Comparison of ENCODE assay signal across 21 mouse cellular contexts in genomic region chr10:43094537-43094936, GRCm38 (mm10).
A peak's percentile ranks its signal among the peaks of the same experiment; 100 is the strongest.
DNase-seq lines count a peak whose midpoint lies in the region; ATAC-seq and TF ChIP-seq lines count a peak whose summit lies in the region.
"Had no signal": no experiment of that assay in that cellular context is flagged by ENCODE, and none has a peak within 500 bp of the region (broad histone marks: within the 10 kb centered on the region; RNA-seq: fewer than 3 reads in every experiment).

No protein-coding gene starts in this region.

- peak; percentile 74 for DNase-seq in forebrain, embryonic 11.5 days (ENCODE audit: low spot score)
- DNase-seq in forebrain, postnatal 0 days: no peak
- peak; percentile 74 for DNase-seq in brain, embryonic 14.5 days (ENCODE audit: low read depth)
- no peak for DNase-seq in testis, postnatal 14 days (ENCODE audit: low spot score)
- DNase-seq in adrenal gland, adult (ENCODE audit: inconsistent age in 2 of 2, low spot score in 1 of 2): no peak
- no peak for DNase-seq in right cerebral cortex, adult 18-20 months
- DNase-seq: adrenal gland, adult 8-10 months; cerebellum, adult 11 months; cerebellum, postnatal 25 days; heart, postnatal 14 days; kidney, adult 18-20 months; kidney, postnatal 14 days; lung, postnatal 14 days; spleen, adult 18-20 months had no signal

- TF ChIP-seq POLR2A in brain, embryonic 14.5 days (IDR thresholded peaks at IDR 0.05; ENCODE audit: borderline replicate concordance, extremely low read depth, insufficient read depth, insufficient read length, poor library complexity, severe bottlenecking): no peak

- no peaks in the 10 kb centered on the region for H3K27me3 ChIP-seq in forebrain, embryonic 11.5 days (ENCODE audit: control insufficient read depth, insufficient read depth, low read length)
- no peaks in the 10 kb centered on the region for H3K27me3 ChIP-seq in forebrain, postnatal 0 days (ENCODE audit: insufficient read depth, low read length)
- no peaks in the 10 kb centered on the region for H3K27me3 ChIP-seq in embryonic facial prominence, embryonic 13.5 days
- no peaks in the 10 kb centered on the region for H3K27me3 ChIP-seq in midbrain, embryonic 13.5 days
- H3K27me3 ChIP-seq: stomach, embryonic 15.5 days had no signal

- peaks cover 15% of the 10 kb centered on the region for H3K4me1 ChIP-seq in forebrain, embryonic 11.5 days (replicated peaks; ENCODE audit: control insufficient read depth, insufficient read depth, low read length)
- 0 out of 2 replicates have a peak, but pooled peaks cover 3% of the 10 kb centered on the region for H3K4me1 ChIP-seq in forebrain, postnatal 0 days (ENCODE audit: insufficient read depth)
- peaks cover 30% of the 10 kb centered on the region for H3K4me1 ChIP-seq in embryonic facial prominence, embryonic 13.5 days
- H3K4me1 ChIP-seq in midbrain, embryonic 13.5 days (replicated peaks): peaks cover 83% of the 10 kb centered on the region
- H3K4me1 ChIP-seq: liver, embryonic 15.5 days; stomach, embryonic 15.5 days had no signal

- TF ChIP-seq CTCF in forebrain, postnatal 0 days (IDR thresholded peaks at IDR 0.05; ENCODE audit: low read depth): no peak
- TF ChIP-seq CTCF in brain, embryonic 14.5 days (IDR thresholded peaks at IDR 0.05; ENCODE audit: borderline replicate concordance, extremely low read depth, insufficient read depth, insufficient read length): no peak

- no peak overlapping the region for H3K9ac ChIP-seq in forebrain, embryonic 11.5 days (ENCODE audit: low read length)
- H3K9ac ChIP-seq in forebrain, postnatal 0 days: no peak overlapping the region
- H3K9ac ChIP-seq in embryonic facial prominence, embryonic 13.5 days: no peak overlapping the region
- H3K9ac ChIP-seq in midbrain, embryonic 13.5 days (replicated peaks): no peak overlapping the region
- H3K9ac ChIP-seq: limb, embryonic 13.5 days; liver, embryonic 15.5 days; stomach, embryonic 15.5 days had no signal

- no peak; the same call in 1 of the 2 replicates for ATAC-seq in forebrain, embryonic 11.5 days (replicated peaks; ENCODE audit: low FRiP score)
- no peak for ATAC-seq in forebrain, postnatal 0 days
- no peak for ATAC-seq in embryonic facial prominence, embryonic 13.5 days (ENCODE audit: insufficient number of reproducible peaks, insufficient read depth, low FRiP score, low TSS enrichment, low read depth)
- peak; percentile 44; the same call in 1 of the 2 replicates for ATAC-seq in midbrain, embryonic 13.5 days
- ATAC-seq: hindbrain, postnatal 0 days had no signal

- H3K4me2 ChIP-seq in forebrain, embryonic 11.5 days (ENCODE audit: low read depth, low read length, severe bottlenecking): no peak overlapping the region
- no peak overlapping the region for H3K4me2 ChIP-seq in forebrain, postnatal 0 days (ENCODE audit: low read depth)
- H3K4me2 ChIP-seq in embryonic facial prominence, embryonic 13.5 days: 0 out of 2 replicates have a peak overlapping the region, but pooled peaks have one; percentile 20
- H3K4me2 ChIP-seq in midbrain, embryonic 13.5 days (replicated peaks): no peak overlapping the region
- H3K4me2 ChIP-seq: heart, embryonic 11.5 days; limb, embryonic 13.5 days; liver, embryonic 15.5 days; stomach, embryonic 15.5 days had no signal

- H3K27ac ChIP-seq in forebrain, embryonic 11.5 days (ENCODE audit: low read depth, low read length): no peak overlapping the region
- no peak overlapping the region for H3K27ac ChIP-seq in forebrain, postnatal 0 days (ENCODE audit: low read depth, low read length)
- peak overlapping the region; percentile 39; the same call in 1 of the 2 replicates for H3K27ac ChIP-seq in embryonic facial prominence, embryonic 13.5 days
- peak overlapping the region; percentile 66 for H3K27ac ChIP-seq in midbrain, embryonic 13.5 days
- H3K27ac ChIP-seq: hindbrain, postnatal 0 days; limb, embryonic 13.5 days; liver, embryonic 15.5 days; stomach, embryonic 15.5 days had no signal

- H3K9me3 ChIP-seq in forebrain, embryonic 11.5 days (ENCODE audit: control insufficient read depth, low read length): no peaks in the 10 kb centered on the region
- H3K9me3 ChIP-seq in forebrain, postnatal 0 days (ENCODE audit: low read length): no peaks in the 10 kb centered on the region
- no peaks in the 10 kb centered on the region for H3K9me3 ChIP-seq in embryonic facial prominence, embryonic 13.5 days
- H3K9me3 ChIP-seq in midbrain, embryonic 13.5 days: no peaks in the 10 kb centered on the region
- H3K9me3 ChIP-seq: limb, embryonic 13.5 days; liver, embryonic 15.5 days; stomach, embryonic 15.5 days had no signal

- 8% methylated on average over 5 of the region's 5 CpGs for WGBS in forebrain, embryonic 11.5 days
- 28% methylated on average over 5 of the region's 5 CpGs for WGBS in forebrain, postnatal 0 days
- WGBS in embryonic facial prominence, embryonic 13.5 days: 29% methylated on average over 5 of the region's 5 CpGs
- 9% methylated on average over 5 of the region's 5 CpGs for WGBS in midbrain, embryonic 13.5 days

- H3K36me3 ChIP-seq in forebrain, embryonic 11.5 days (ENCODE audit: control insufficient read depth, insufficient read depth, low read length): no peaks in the 10 kb centered on the region
- no peaks in the 10 kb centered on the region for H3K36me3 ChIP-seq in forebrain, postnatal 0 days (ENCODE audit: insufficient read depth)
- no peaks in the 10 kb centered on the region for H3K36me3 ChIP-seq in embryonic facial prominence, embryonic 13.5 days
- peaks cover 3% of the 10 kb centered on the region; the same call in 1 of the 2 replicates for H3K36me3 ChIP-seq in midbrain, embryonic 13.5 days
- H3K36me3 ChIP-seq: liver, embryonic 15.5 days; stomach, embryonic 15.5 days had no signal

- no peak overlapping the region for H3K4me3 ChIP-seq in forebrain, embryonic 11.5 days (ENCODE audit: low read depth, low read length)
- H3K4me3 ChIP-seq in forebrain, postnatal 0 days (ENCODE audit: low read depth, low read length): no peak overlapping the region
- H3K4me3 ChIP-seq in embryonic facial prominence, embryonic 13.5 days: no peak overlapping the region
- no peak overlapping the region for H3K4me3 ChIP-seq in midbrain, embryonic 13.5 days (replicated peaks)
- H3K4me3 ChIP-seq: limb, embryonic 13.5 days; liver, embryonic 15.5 days; stomach, embryonic 15.5 days had no signal

Comparison
In these comparisons a context has a peak if more than half of its experiments do, and no peak if none do; other contexts are left out.
1. DNase-seq: peak in forebrain, embryonic 11.5 days (single experiment) and brain, embryonic 14.5 days (single experiment); none in forebrain, postnatal 0 days (single experiment), testis, postnatal 14 days (single experiment), adrenal gland, adult (0 of 2) and right cerebral cortex, adult 18-20 months (single experiment).
2. H3K27ac ChIP-seq: peak in embryonic facial prominence, embryonic 13.5 days (single experiment) and midbrain, embryonic 13.5 days (single experiment); none in forebrain, embryonic 11.5 days (single experiment) and forebrain, postnatal 0 days (single experiment).